In genomic region chr2:25364313-25364712, GRCm38 (mm10) we compare ENCODE assay signal across 9 mouse cellular contexts. TPM values are rescaled to one million over a fixed set of nuclear protein-coding genes. Genes with fewer than 3 reads are reported as not detected.
DNase-seq lines count a peak whose midpoint lies in the region; ATAC-seq and TF ChIP-seq lines count a peak whose summit lies in the region.
"Had no signal": no experiment of that assay in that cellular context is flagged by ENCODE, and none has a peak within 500 bp of the region (broad histone marks: within the 10 kb centered on the region; RNA-seq: fewer than 3 reads in every experiment).

No protein-coding gene starts in this region.

- H3K4me1 ChIP-seq in hindbrain, embryonic 10.5 days (replicated peaks) = peaks cover 12% of the 10 kb centered on the region
- H3K4me1 ChIP-seq in hindbrain, embryonic 11.5 days (replicated peaks; ENCODE audit: control insufficient read depth, insufficient read depth, low read length) = 0 out of 2 replicates have a peak, but pooled peaks cover 3% of the 10 kb centered on the region
- H3K4me1 ChIP-seq in E14TG2a.4 (replicated peaks; ENCODE audit: low read depth, low read length) = peaks cover 34% of the 10 kb centered on the region
- H3K4me1 ChIP-seq in cortical plate, adult 2 months (ENCODE audit: control insufficient read depth, insufficient read depth, low read length) = no peaks in the 10 kb centered on the region
- peaks cover 3% of the 10 kb centered on the region for H3K4me1 ChIP-seq in limb, embryonic 15.5 days

- H3K4me3 ChIP-seq in hindbrain, embryonic 10.5 days = peak overlapping the region; percentile 66
- H3K4me3 ChIP-seq in hindbrain, embryonic 11.5 days (ENCODE audit: low read depth, low read length) = no peak overlapping the region
- H3K4me3 ChIP-seq in E14TG2a.4 (replicated peaks; ENCODE audit: low read length) = peak overlapping the region; percentile 95
- H3K4me3 ChIP-seq in cortical plate, adult 2 months (ENCODE audit: insufficient read depth, low read length) = peak overlapping the region; percentile 88; the same call in 1 of the 2 replicates
- H3K4me3 ChIP-seq in limb, embryonic 15.5 days = peak overlapping the region; percentile 63; the same call in 1 of the 2 replicates

- peaks cover 51% of the 10 kb centered on the region for H3K27me3 ChIP-seq in hindbrain, embryonic 10.5 days (ENCODE audit: insufficient read depth, poor library complexity, severe bottlenecking)
- H3K27me3 ChIP-seq in hindbrain, embryonic 11.5 days (ENCODE audit: control insufficient read depth, insufficient read depth, low read length) = peaks cover 21% of the 10 kb centered on the region
- H3K27me3 ChIP-seq in E14TG2a.4 (ENCODE audit: insufficient read depth, low read length) = peaks cover 22% of the 10 kb centered on the region
- peaks cover 23% of the 10 kb centered on the region for H3K27me3 ChIP-seq in limb, embryonic 15.5 days

- H3K9ac ChIP-seq in hindbrain, embryonic 11.5 days (ENCODE audit: low read depth, low read length) = no peak overlapping the region
- H3K9ac ChIP-seq in limb, embryonic 15.5 days = no peak overlapping the region

- no peak for ATAC-seq in hindbrain, embryonic 11.5 days (ENCODE audit: low FRiP score)
- ATAC-seq in limb, embryonic 15.5 days (ENCODE audit: insufficient number of reproducible peaks, low FRiP score, low TSS enrichment, low read depth) = no peak
- ATAC-seq in cerebellum, adult (ENCODE audit: insufficient number of reproducible peaks, low FRiP score, low TSS enrichment) = no peak

- no peak overlapping the region for H3K27ac ChIP-seq in hindbrain, embryonic 10.5 days
- H3K27ac ChIP-seq in hindbrain, embryonic 11.5 days (ENCODE audit: low read depth, low read length) = no peak overlapping the region
- H3K27ac ChIP-seq in cortical plate, adult 2 months (ENCODE audit: insufficient read depth, low read length) = no peak overlapping the region
- H3K27ac ChIP-seq in limb, embryonic 15.5 days = no peak overlapping the region

- no peak for DNase-seq in hindbrain, embryonic 10.5 days (ENCODE audit: low spot score)
- DNase-seq in hindbrain, embryonic 11.5 days (ENCODE audit: low spot score) = no peak
- DNase-seq in urinary bladder, postnatal 36 days (ENCODE audit: low spot score in 2 of 2) = no peak
- no peak for DNase-seq in left cerebral cortex, postnatal 4 days
- DNase-seq: kidney, postnatal 14 days had no signal

- no peak for TF ChIP-seq POLR2A in cortical plate, adult 2 months (IDR thresholded peaks at IDR 0.05; ENCODE audit: extremely low read depth, insufficient read depth, low read length)

- no peaks in the 10 kb centered on the region for H3K9me3 ChIP-seq in hindbrain, embryonic 10.5 days
- no peaks in the 10 kb centered on the region for H3K9me3 ChIP-seq in hindbrain, embryonic 11.5 days (ENCODE audit: control insufficient read depth, low read length)
- no peaks in the 10 kb centered on the region for H3K9me3 ChIP-seq in E14TG2a.4 (ENCODE audit: low read length)
- no peaks in the 10 kb centered on the region for H3K9me3 ChIP-seq in limb, embryonic 15.5 days

- no peaks in the 10 kb centered on the region for H3K36me3 ChIP-seq in hindbrain, embryonic 10.5 days
- no peaks in the 10 kb centered on the region for H3K36me3 ChIP-seq in hindbrain, embryonic 11.5 days (ENCODE audit: control insufficient read depth, insufficient read depth, low read length)
- peaks cover 54% of the 10 kb centered on the region for H3K36me3 ChIP-seq in E14TG2a.4 (ENCODE audit: insufficient read depth, low read length)
- peaks cover 7% of the 10 kb centered on the region; the same call in 1 of the 2 replicates for H3K36me3 ChIP-seq in limb, embryonic 15.5 days

- no peak for TF ChIP-seq CTCF in E14TG2a.4 (conservative IDR thresholded peaks at IDR 0.05; ENCODE audit: low read length)
- no peak for TF ChIP-seq CTCF in cortical plate, adult 2 months (IDR thresholded peaks at IDR 0.05; ENCODE audit: extremely low read depth, insufficient read depth, low read length)

- WGBS in hindbrain, embryonic 10.5 days = 80% methylated on average over 4 of the region's 4 CpGs
- WGBS in hindbrain, embryonic 11.5 days = 83% methylated on average over 4 of the region's 4 CpGs
- 87% methylated on average over 4 of the region's 4 CpGs for WGBS in limb, embryonic 15.5 days

- intact Hi-C loops in left cerebral cortex, postnatal 4 days (cut with DNase I) = no loop called here

- H3K4me2 ChIP-seq in hindbrain, embryonic 11.5 days (replicated peaks; ENCODE audit: low read depth, low read length) = no peak overlapping the region
- H3K4me2 ChIP-seq in limb, embryonic 15.5 days = peak overlapping the region; percentile 97; the same call in 1 of the 2 replicates

RNA-seq across cellular contexts. Expression of gene Uap1l1, which starts 1.2 kb away (rescaled TPM):
- polyA plus RNA-seq in hindbrain, embryonic 10.5 days (2016; fragmentation: Nextera tagmentation; extraction: Ambion mirVana) = 7.4 and 10.1 TPM in 2 replicates
- polyA plus RNA-seq in hindbrain, embryonic 11.5 days (2014; fragmentation: Nextera tagmentation; extraction: Ambion mirVana) = 4.1 and 6.5 TPM in 2 replicates
- 16.6 and 20.4 TPM in 2 replicates for polyA plus RNA-seq in cortical plate, adult 2 months (2012; rRNA removed)
- polyA plus RNA-seq in limb, embryonic 15.5 days (2015; fragmentation: Nextera tagmentation; extraction: Ambion mirVana) = 16.9 and 23.6 TPM in 2 replicates
- 1 to 10 TPM; 6.5 to 7.3 TPM for total RNA-seq in left cerebral cortex, postnatal 4 days (2021)

RNA-seq across cellular contexts. Expression of gene Sapcd2, which starts 7.8 kb away (rescaled TPM):
- polyA plus RNA-seq in hindbrain, embryonic 10.5 days (2016; fragmentation: Nextera tagmentation; extraction: Ambion mirVana) = 71.6 and 75.1 TPM in 2 replicates
- polyA plus RNA-seq in hindbrain, embryonic 11.5 days (2014; fragmentation: Nextera tagmentation; extraction: Ambion mirVana) = 41.0 and 45.2 TPM in 2 replicates
- 4.0 and 4.4 TPM in 2 replicates for polyA plus RNA-seq in cortical plate, adult 2 months (2012; rRNA removed)
- 30.5 and 31.9 TPM in 2 replicates for polyA plus RNA-seq in limb, embryonic 15.5 days (2015; fragmentation: Nextera tagmentation; extraction: Ambion mirVana)
- 10 to 100 TPM; 11.7 to 11.8 TPM for total RNA-seq in left cerebral cortex, postnatal 4 days (2021)

RNA-seq across cellular contexts. Expression of gene Dpp7, which starts 8.2 kb away (rescaled TPM):
- polyA plus RNA-seq in hindbrain, embryonic 10.5 days (2016; fragmentation: Nextera tagmentation; extraction: Ambion mirVana) = 21.1 and 21.8 TPM in 2 replicates
- 13.4 and 21.3 TPM in 2 replicates for polyA plus RNA-seq in hindbrain, embryonic 11.5 days (2014; fragmentation: Nextera tagmentation; extraction: Ambion mirVana)
- polyA plus RNA-seq in cortical plate, adult 2 months (2012; rRNA removed) = 59.8 and 69.1 TPM in 2 replicates
- 24.0 and 25.1 TPM in 2 replicates for polyA plus RNA-seq in limb, embryonic 15.5 days (2015; fragmentation: Nextera tagmentation; extraction: Ambion mirVana)
- total RNA-seq in left cerebral cortex, postnatal 4 days (2021) = 10 to 100 TPM; 23.0 to 27.3 TPM

RNA-seq across cellular contexts. Expression of gene Entpd2, which starts 31.4 kb away (rescaled TPM):
- 0.31 TPM in 1 of 2 replicates, not detected in the other for polyA plus RNA-seq in hindbrain, embryonic 10.5 days (2016; fragmentation: Nextera tagmentation; extraction: Ambion mirVana)
- polyA plus RNA-seq in hindbrain, embryonic 11.5 days (2014; fragmentation: Nextera tagmentation; extraction: Ambion mirVana) = 0.21 TPM in 1 of 2 replicates, not detected in the other
- polyA plus RNA-seq in cortical plate, adult 2 months (2012; rRNA removed) = 15.8 and 19.0 TPM in 2 replicates
- 4.2 and 11.7 TPM in 2 replicates for polyA plus RNA-seq in limb, embryonic 15.5 days (2015; fragmentation: Nextera tagmentation; extraction: Ambion mirVana)
- 1 to 10 TPM; 6.8 to 7.2 TPM for total RNA-seq in left cerebral cortex, postnatal 4 days (2021)

RNA-seq across cellular contexts. Expression of gene Man1b1, which starts 32.2 kb away (rescaled TPM):
- 57.4 and 58.7 TPM in 2 replicates for polyA plus RNA-seq in hindbrain, embryonic 10.5 days (2016; fragmentation: Nextera tagmentation; extraction: Ambion mirVana)
- 86.7 and 133 TPM in 2 replicates for polyA plus RNA-seq in hindbrain, embryonic 11.5 days (2014; fragmentation: Nextera tagmentation; extraction: Ambion mirVana)
- 27.0 and 28.4 TPM in 2 replicates for polyA plus RNA-seq in cortical plate, adult 2 months (2012; rRNA removed)
- 47.0 and 55.8 TPM in 2 replicates for polyA plus RNA-seq in limb, embryonic 15.5 days (2015; fragmentation: Nextera tagmentation; extraction: Ambion mirVana)
- total RNA-seq in left cerebral cortex, postnatal 4 days (2021) = 10 to 100 TPM; 51.0 to 61.3 TPM
